Mouse (Mus musculus): ENCODE measurements at regions not wholly inside any gene's neighbourhood (a gene's known extent, or its start where the extent isn't known, plus 50 kb on each side); places are given as distances from the start of the nearest gene placed in this dataset.

GRCm38 (mm10) chr1:184275877-184276276 lies 241.8 kb upstream of the 1700056E22Rik start:
- TF ChIP-seq E2F4 (IDR thresholded peaks at IDR 0.05; ENCODE audit: borderline replicate concordance, low read depth, low read length), result no peak
- no peak for TF ChIP-seq CHD1 (IDR thresholded peaks at IDR 0.05; ENCODE audit: low read depth, low read length)
- TF ChIP-seq JUND (IDR thresholded peaks at IDR 0.05; ENCODE audit: low read depth, low read length), result no peak
- no peak for TF ChIP-seq SIN3A (IDR thresholded peaks at IDR 0.05; ENCODE audit: low read length)
- no peak for TF ChIP-seq POLR2A (IDR thresholded peaks at IDR 0.05; ENCODE audit: control insufficient read depth in 1 of 2, insufficient read depth in 1 of 2, low read depth in 1 of 2, low read length in 2 of 2, poor library complexity in 1 of 2)
- no peak for TF ChIP-seq TCF12 (IDR thresholded peaks at IDR 0.05; ENCODE audit: low read depth, low read length)
- TF ChIP-seq CTCF (IDR thresholded peaks at IDR 0.05 in 2 of 3, conservative IDR thresholded peaks at IDR 0.05 in 1 of 3; ENCODE audit: control insufficient read depth in 1 of 3, insufficient read depth in 1 of 3, low read depth in 2 of 3, low read length in 3 of 3, poor library complexity in 1 of 3, severe bottlenecking in 1 of 3), result no peak

All from MEL (cell line).